Mouse (Mus musculus) MEL (cell line): ENCODE data around the gene Zfp648.

Experiments used
- CTCF ChIP-seq, 3 experiments: IDR thresholded peaks in 2 of 3; conservative IDR thresholded peaks in 1 of 3; 2 replicates each; pipeline ENCODE4 v1.5.1; 2011 to 2012; ENCODE audit warnings: low read length in 3 of 3, low read depth in 2 of 3, mild to moderate bottlenecking in 2 of 3, improper control_type of control experiment in 1 of 3, inconsistent platforms in 1 of 3, mixed read lengths in 1 of 3, moderate library complexity in 1 of 3; ENCODE audit not compliant: control insufficient read depth in 1 of 3, insufficient read depth in 1 of 3, poor library complexity in 1 of 3, severe bottlenecking in 1 of 3
- ETS1 ChIP-seq: IDR thresholded peaks from 2 replicates; pipeline ENCODE4 v1.6.1; 2012; ENCODE audit warnings: low read depth, mild to moderate bottlenecking, inconsistent platforms, low read length, improper control_type of control experiment, moderate library complexity
- POLR2A ChIP-seq, 2 experiments: IDR thresholded peaks; 2 replicates each; pipeline ENCODE4 v1.6.1; 2011 to 2012; ENCODE audit warnings: low read length in 2 of 2, mild to moderate bottlenecking in 2 of 2, control low read depth in 1 of 2, improper control_type of control experiment in 1 of 2, low read depth in 1 of 2, moderate library complexity in 1 of 2; ENCODE audit not compliant: control insufficient read depth in 1 of 2, insufficient read depth in 1 of 2, poor library complexity in 1 of 2
- POLR2AphosphoS2 ChIP-seq: IDR thresholded peaks from 2 replicates; pipeline ENCODE4 v1.6.1; 2011; ENCODE audit warnings: low read length, improper control_type of control experiment
- USF1 ChIP-seq: IDR thresholded peaks from 2 replicates; pipeline ENCODE4 v1.6.1; 2014; ENCODE audit warnings: low read depth, mild to moderate bottlenecking, inconsistent platforms, low read length, improper control_type of control experiment, moderate library complexity
- ZC3H11A ChIP-seq: IDR thresholded peaks from 2 replicates; pipeline ENCODE4 v1.6.1; 2012; ENCODE audit warnings: low read depth, mild to moderate bottlenecking, inconsistent platforms, low read length, improper control_type of control experiment
- ZKSCAN1 ChIP-seq: IDR thresholded peaks from 2 replicates; pipeline ENCODE4 v1.6.1; 2012; ENCODE audit warnings: low read depth, mild to moderate bottlenecking, inconsistent platforms, low read length, improper control_type of control experiment, moderate library complexity
- ZNF384 ChIP-seq: IDR thresholded peaks from 2 replicates; pipeline ENCODE4 v1.6.1; 2012; ENCODE audit warnings: low read depth, mild to moderate bottlenecking, inconsistent platforms, low read length, improper control_type of control experiment

DNA sequence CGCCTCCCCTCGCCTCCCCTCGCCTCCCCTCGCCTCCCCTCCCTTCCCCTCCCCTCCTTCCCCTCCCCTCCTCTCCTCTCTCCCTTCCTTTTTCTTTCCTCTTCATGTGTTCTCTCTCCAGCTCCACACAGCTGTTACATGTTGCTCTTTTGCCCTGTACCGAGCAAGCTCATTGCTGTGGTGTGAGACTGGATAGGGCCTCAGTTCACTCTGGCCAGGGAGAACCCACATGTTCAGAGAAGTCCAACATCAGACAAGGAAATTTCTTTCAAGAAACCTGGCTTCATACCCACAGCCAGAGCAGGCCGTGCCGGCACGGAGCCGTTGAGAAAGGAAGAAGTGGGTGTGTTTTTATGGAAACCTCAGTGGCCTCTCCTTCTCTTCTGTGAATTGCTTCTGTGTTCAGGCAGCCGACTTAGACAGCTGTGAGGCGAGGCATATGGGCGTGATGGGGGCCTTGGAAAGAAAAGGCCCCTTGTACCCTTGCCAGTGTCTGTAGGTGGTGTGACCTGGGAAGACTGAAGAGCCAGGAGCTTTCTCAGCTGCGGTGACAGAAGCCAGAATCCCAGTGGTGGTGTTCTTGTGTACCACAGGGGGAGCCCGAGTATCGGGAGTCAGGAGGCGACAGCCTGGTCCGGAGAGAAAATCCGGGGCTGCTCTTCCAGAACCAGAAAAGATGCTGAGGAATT, 11.0 kb upstream of the Zfp648 start:
- TF ChIP-seq ZC3H11A (no peak), CTCF (IDR thresholded peaks at IDR 0.05 in 2 of 3, conservative IDR thresholded peaks at IDR 0.05 in 1 of 3; ENCODE audit: control insufficient read depth in 1 of 3, insufficient read depth in 1 of 3, low read depth in 2 of 3, low read length in 3 of 3, poor library complexity in 1 of 3, severe bottlenecking in 1 of 3) (no peak), ZKSCAN1 (no peak), POLR2AphosphoS2 (no peak), POLR2A (IDR thresholded peaks at IDR 0.05; ENCODE audit: control insufficient read depth in 1 of 2, insufficient read depth in 1 of 2, low read depth in 1 of 2, low read length in 2 of 2, poor library complexity in 1 of 2) (no peak), ETS1 (no peak), ZNF384 (no peak), USF1 (no peak)
